Mouse (Mus musculus) heart, postnatal 0 days (tissue): ENCODE data around the gene Slc22a12.

ENCODE experiments used
- CTCF ChIP-seq: IDR thresholded peaks from 2 replicates; pipeline ENCODE4 v1.5.1; 2016; ENCODE audit warnings: antibody characterized with exemption, control low read depth, low read depth
- EP300 ChIP-seq: IDR thresholded peaks from 2 replicates; pipeline ENCODE4 v1.6.1; 2016; ENCODE audit warnings: antibody characterized with exemption, low read depth

DNA sequence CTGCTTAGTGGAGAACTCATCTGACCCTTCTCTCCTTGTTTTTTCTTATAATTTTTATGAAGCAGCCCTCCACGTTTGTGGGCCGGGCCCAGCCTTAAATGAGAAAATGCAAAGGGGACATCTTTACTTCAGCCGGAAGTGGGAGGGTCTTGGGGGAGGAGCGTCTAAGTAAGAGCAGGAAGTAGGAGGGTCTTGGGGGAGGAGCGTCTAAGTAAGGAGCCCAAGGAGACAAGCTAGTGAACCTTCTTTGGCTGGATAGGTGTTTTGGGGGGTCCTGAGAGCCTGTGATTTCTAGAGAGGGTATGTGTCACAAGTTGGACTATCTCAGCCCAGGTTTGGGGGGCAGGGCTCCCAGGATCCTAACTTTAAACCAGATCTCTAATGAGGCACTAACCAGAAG lies 27.4 kb downstream of the Slc22a12 start:
- TF ChIP-seq CTCF: no peak
- TF ChIP-seq EP300: no peak
